Comparison of ENCODE assay signal across 11 mouse cellular contexts in genomic region chrX:61653077-61653476, GRCm38 (mm10). TPM values are rescaled to one million over a fixed set of nuclear protein-coding genes. Genes with fewer than 3 reads are reported as not detected.
DNase-seq lines count a peak whose midpoint lies in the region; ATAC-seq and TF ChIP-seq lines count a peak whose summit lies in the region.
"Had no signal": no experiment of that assay in that cellular context is flagged by ENCODE, and none has a peak within 500 bp of the region (broad histone marks: within the 10 kb centered on the region; RNA-seq: fewer than 3 reads in every experiment).

No protein-coding gene starts in this region.

- no peaks in the 10 kb centered on the region for H3K27me3 ChIP-seq in heart, postnatal 0 days (ENCODE audit: control insufficient read depth, insufficient read depth, low read length)
- no peaks in the 10 kb centered on the region for H3K27me3 ChIP-seq in neural tube, embryonic 11.5 days (ENCODE audit: control insufficient read depth, insufficient read depth, low read length)
- H3K27me3 ChIP-seq: heart, embryonic 15.5 days; midbrain, embryonic 12.5 days had no signal

- WGBS in heart, postnatal 0 days = 26% methylated on average over 3 of the region's 3 CpGs
- WGBS in neural tube, embryonic 11.5 days = 49% methylated on average over 3 of the region's 3 CpGs

- TF ChIP-seq EP300 in heart, postnatal 0 days (IDR thresholded peaks at IDR 0.05; ENCODE audit: low read depth) = no peak

- no peak for TF ChIP-seq POLR2A in cortical plate, adult 2 months (IDR thresholded peaks at IDR 0.05; ENCODE audit: extremely low read depth, insufficient read depth, low read length)

- intact Hi-C loops in heart, postnatal 36 days (cut with DNase I) = loop anchor here (10.0 kb wide), 1 partner anchor 162 kb away; no protein-coding TSS in a partner anchor
- intact Hi-C loops in left cerebral cortex, postnatal 4 days (cut with DNase I) = no loop called here

- ATAC-seq in heart, postnatal 0 days (ENCODE audit: insufficient read depth, low read depth) = no peak
- no peak for ATAC-seq in neural tube, embryonic 11.5 days (ENCODE audit: insufficient read depth, low FRiP score, low TSS enrichment)
- ATAC-seq in granulocyte monocyte progenitor cell, adult 5-6 weeks (replicated peaks; ENCODE audit: poor library complexity, severe bottlenecking) = no peak

- no peak overlapping the region for H3K27ac ChIP-seq in heart, postnatal 0 days (ENCODE audit: low read depth)
- no peak overlapping the region for H3K27ac ChIP-seq in neural tube, embryonic 11.5 days (ENCODE audit: low read depth, low read length)
- H3K27ac ChIP-seq in cortical plate, adult 2 months (ENCODE audit: insufficient read depth, low read length) = no peak overlapping the region
- H3K27ac ChIP-seq: heart, embryonic 15.5 days; midbrain, embryonic 12.5 days had no signal

- TF ChIP-seq CTCF in heart, postnatal 0 days (IDR thresholded peaks at IDR 0.05; ENCODE audit: low read depth) = peak; percentile 58
- TF ChIP-seq CTCF in cortical plate, adult 2 months (IDR thresholded peaks at IDR 0.05; ENCODE audit: extremely low read depth, insufficient read depth, low read length) = peak; percentile 49

- H3K36me3 ChIP-seq in heart, postnatal 0 days (replicated peaks; ENCODE audit: control insufficient read depth, insufficient read depth, low read length) = no peaks in the 10 kb centered on the region
- H3K36me3 ChIP-seq in neural tube, embryonic 11.5 days (ENCODE audit: control insufficient read depth, insufficient read depth, low read length) = no peaks in the 10 kb centered on the region
- H3K36me3 ChIP-seq: heart, embryonic 15.5 days; midbrain, embryonic 12.5 days had no signal

- H3K4me1 ChIP-seq in heart, postnatal 0 days (ENCODE audit: control insufficient read depth, insufficient read depth) = no peaks in the 10 kb centered on the region
- no peaks in the 10 kb centered on the region for H3K4me1 ChIP-seq in neural tube, embryonic 11.5 days (ENCODE audit: control insufficient read depth, insufficient read depth, low read length)
- H3K4me1 ChIP-seq in cortical plate, adult 2 months (ENCODE audit: control insufficient read depth, insufficient read depth, low read length) = peaks cover 1% of the 10 kb centered on the region; the same call in 1 of the 2 replicates
- H3K4me1 ChIP-seq: heart, embryonic 15.5 days; midbrain, embryonic 12.5 days had no signal

- no peaks in the 10 kb centered on the region for H3K9me3 ChIP-seq in heart, postnatal 0 days (replicated peaks; ENCODE audit: control insufficient read depth, low read length)
- no peaks in the 10 kb centered on the region for H3K9me3 ChIP-seq in neural tube, embryonic 11.5 days (ENCODE audit: control insufficient read depth, low read length)
- H3K9me3 ChIP-seq: heart, embryonic 15.5 days; midbrain, embryonic 12.5 days had no signal

- no peak overlapping the region for H3K9ac ChIP-seq in heart, postnatal 0 days (replicated peaks; ENCODE audit: low read depth, low read length)
- H3K9ac ChIP-seq in neural tube, embryonic 11.5 days (ENCODE audit: low read length) = no peak overlapping the region
- H3K9ac ChIP-seq: heart, embryonic 15.5 days; midbrain, embryonic 12.5 days had no signal

- peak; percentile 17 for DNase-seq in heart, postnatal 0 days (ENCODE audit: low spot score)
- no peak for DNase-seq in heart, postnatal 36 days
- DNase-seq in neural tube, embryonic 11.5 days (ENCODE audit: low spot score) = peak; percentile 12
- no peak for DNase-seq in neural tube, embryonic 10.5 days (ENCODE audit: extremely low spot score, low spot score)
- DNase-seq in left cerebral cortex, postnatal 4 days = peak; percentile 19
- DNase-seq in kidney, adult 8-10 months = no peak

- no peak overlapping the region for H3K4me3 ChIP-seq in heart, postnatal 0 days (ENCODE audit: low read depth, low read length)
- H3K4me3 ChIP-seq in neural tube, embryonic 11.5 days (ENCODE audit: low read depth, low read length) = no peak overlapping the region
- H3K4me3 ChIP-seq in cortical plate, adult 2 months (ENCODE audit: insufficient read depth, low read length) = no peak overlapping the region
- H3K4me3 ChIP-seq: heart, embryonic 15.5 days; midbrain, embryonic 12.5 days had no signal

- no peak overlapping the region for H3K4me2 ChIP-seq in heart, postnatal 0 days (ENCODE audit: low read depth, low read length)
- no peak overlapping the region for H3K4me2 ChIP-seq in neural tube, embryonic 11.5 days (ENCODE audit: low read depth)
- H3K4me2 ChIP-seq: heart, embryonic 15.5 days; midbrain, embryonic 12.5 days had no signal

RNA-seq across cellular contexts. Expression of gene Ldoc1, which starts 56.2 kb away (rescaled TPM):
- 0.15 TPM in 1 of 2 replicates, not detected in the other for total RNA-seq in heart, postnatal 0 days (2014; rRNA removed; ENCODE audit: low replicate concordance)
- polyA plus RNA-seq in heart, postnatal 0 days (2015; fragmentation: Nextera tagmentation; extraction: Ambion mirVana) = 0.11 and 0.12 TPM in 2 replicates
- total RNA-seq in heart, postnatal 36 days (2021) = under 1 TPM in 1 of 2 experiments, not detected in 1; 0.67 TPM
- polyA plus RNA-seq in neural tube, embryonic 11.5 days (2014; fragmentation: Nextera tagmentation; extraction: Ambion mirVana) = 0.77 and 1.1 TPM in 2 replicates
- polyA plus RNA-seq in cortical plate, adult 2 months (2012; rRNA removed) = 1.2 and 1.6 TPM in 2 replicates
- total RNA-seq in left cerebral cortex, postnatal 4 days (2021) = 1 to 10 TPM; 5.6 to 6.2 TPM
- total RNA-seq in granulocyte monocyte progenitor cell, adult 5-6 weeks (2014; fragmentation: Nextera tagmentation) = not detected in 2 replicates
- not detected in 2 replicates for total RNA-seq in granulocyte monocyte progenitor cell, adult 5-6 weeks (2017)
- polyA plus RNA-seq: heart, embryonic 15.5 days; testis, adult 2 months had no signal

Comparison
In these comparisons a context has a peak if more than half of its experiments do, and no peak if none do; other contexts are left out.
1. DNase-seq: peak in heart, postnatal 0 days (single experiment), neural tube, embryonic 11.5 days (single experiment) and left cerebral cortex, postnatal 4 days (single experiment); none in heart, postnatal 36 days (0 of 2), neural tube, embryonic 10.5 days (single experiment) and kidney, adult 8-10 months (0 of 2).